Mouse (Mus musculus) left cerebral cortex, postnatal 14 days (tissue): ENCODE measurements around the gene Gm12166. TPM values are rescaled to one million over a fixed set of nuclear protein-coding genes. Genes with fewer than 3 reads are reported as not detected.
"Not testable (repeated sequence)": the region's sequence is repeated elsewhere in the genome, so short reads cannot be mapped to it uniquely, and the experiment has no call there.

Experiments used
- DNase-seq, 2 experiments: peaks; one replicate each; pipeline ENCODE4 v3.0.0; 2021 to 2022; ENCODE audit warnings: low spot score in 2 of 2, mixed read lengths in 1 of 2
- intact Hi-C: fragments of 180-260 bp; cut with DNase I; formaldehyde crosslinking; loops from one replicate; pipeline ENCODE4 v1.15.1; 2025
- total RNA-seq, 2 experiments: library from RNA; stranded (reverse); gene quantifications; 2 replicates each; pipeline ENCODE4 v1.2.3; 2021

Gm12166 gene
- total RNA-seq, 2 experiments from 2014 or later, result 1.8 to 2.6 TPM

GRCm38 (mm10) chr11:46058916-46059315 is 6.8 kb upstream of the Gm12166 start:
- intact Hi-C loops, result loop anchor here (5.0 to 10.0 kb wide), 2 partner anchors 76 to 153 kb away; no protein-coding TSS in a partner anchor
- no peak for DNase-seq

DNA sequence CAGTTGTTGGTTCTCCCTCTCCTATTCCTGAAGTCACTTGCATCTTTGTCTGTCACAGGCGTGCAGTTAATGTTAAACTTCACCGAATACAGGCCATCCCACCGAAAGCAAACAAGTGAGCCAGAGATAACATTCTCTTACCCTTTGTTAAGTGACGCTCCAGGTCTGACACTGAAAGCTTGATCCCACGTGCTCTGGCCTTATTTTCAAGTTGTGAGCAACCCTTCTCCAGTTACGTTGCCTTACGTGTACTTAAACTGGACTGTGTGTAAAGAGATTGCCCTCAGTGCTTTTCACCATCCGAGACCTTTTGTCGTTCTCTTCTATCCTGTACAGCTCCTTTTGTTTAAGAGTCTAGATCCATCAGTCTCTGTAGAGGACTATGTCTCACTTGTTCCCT is 5.9 kb upstream of the Gm12166 start:
- DNase-seq, result no peak

GRCm38 (mm10) chr11:46056770-46057411 is 4.8 kb upstream of the Gm12166 start:
- intact Hi-C loops, result loop anchor here (5.0 to 10.0 kb wide), 2 partner anchors 78 to 155 kb away; no protein-coding TSS in a partner anchor
- DNase-seq, result peak in 1 of 2 experiments; percentile 14

More for the DNA sequence above, 5.9 kb upstream of the Gm12166 start:
- intact Hi-C loops, result loop anchor here (5.0 to 10.0 kb wide), 2 partner anchors 77 to 154 kb away; no protein-coding TSS in a partner anchor

- intact Hi-C loops, result loop anchor here (5.0 to 10.0 kb wide), 2 partner anchors 79 to 156 kb away; no protein-coding TSS in a partner anchor
- DNase-seq, result peak; percentile 49 to 58
Observed at GRCm38 (mm10) chr11:46055896-46056769, 4.0 kb upstream of the Gm12166 start, which contains the start of gene Adam19. TSS of gene Adam19 (plus strand) at chr11:46055992.

- intact Hi-C loops, result loop anchor here (5.0 to 10.0 kb wide), 3 partner anchors 80 to 157 kb away; no protein-coding TSS in a partner anchor
- DNase-seq, result peak in 1 of 2 experiments; percentile 20
Observed at GRCm38 (mm10) chr11:46054911-46055895, 3.1 kb upstream of the Gm12166 start.

GRCm38 (mm10) chr11:46054311-46054710 is 2.2 kb upstream of the Gm12166 start:
- intact Hi-C loops, result loop anchor here (5.0 to 10.0 kb wide), 2 partner anchors 80 to 107 kb away; no protein-coding TSS in a partner anchor
- no peak for DNase-seq

- intact Hi-C loops, result loop anchor here (5.0 to 10.0 kb wide), 2 partner anchors 81 to 106 kb away; no protein-coding TSS in a partner anchor
- not testable (repeated sequence) for DNase-seq
Observed at GRCm38 (mm10) chr11:46053457-46053856, 1.3 kb upstream of the Gm12166 start.

DNA sequence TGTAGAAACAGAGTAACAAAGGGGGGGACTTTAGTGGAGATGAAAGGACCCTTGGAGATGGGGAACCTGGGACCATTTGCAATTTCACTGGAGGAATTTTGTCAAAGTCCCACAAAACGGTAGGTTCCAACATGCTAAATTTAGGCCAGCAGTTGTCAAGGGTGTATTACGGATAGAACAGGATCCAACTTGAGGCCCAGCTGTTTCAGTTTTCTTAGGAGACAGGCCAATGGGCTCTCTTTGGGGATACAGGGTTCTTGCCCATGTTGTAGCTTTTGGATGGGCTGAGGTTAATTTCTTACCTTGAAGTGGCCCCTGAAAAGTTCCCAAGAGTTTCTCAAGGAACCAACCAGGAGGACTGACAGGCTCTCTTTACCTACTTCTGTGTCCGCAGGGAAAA is 4.9 kb downstream of the Gm12166 start:
- intact Hi-C loops, result no loop called here
- no peak for DNase-seq

DNA sequence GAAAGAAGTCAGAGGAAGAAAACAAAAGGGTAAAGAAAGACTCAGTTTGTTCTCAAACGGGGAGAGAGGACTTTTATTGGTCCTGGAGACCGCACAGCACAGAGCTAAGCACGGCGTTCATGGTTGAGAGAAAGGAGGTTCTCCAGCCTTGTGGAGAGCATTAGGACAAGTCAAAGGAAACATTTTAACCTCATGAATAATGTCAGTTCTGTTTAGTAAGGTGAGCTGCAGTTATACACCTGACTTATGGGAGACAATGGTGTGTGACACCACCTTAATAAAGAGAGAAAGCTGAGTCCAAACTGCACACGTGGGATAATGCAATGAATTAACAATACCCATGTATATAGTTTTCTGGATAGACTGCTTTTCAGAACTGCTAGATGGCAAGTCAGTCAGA is 7.3 kb downstream of the Gm12166 start:
- intact Hi-C loops, result no loop called here
- DNase-seq, result no peak

DNA sequence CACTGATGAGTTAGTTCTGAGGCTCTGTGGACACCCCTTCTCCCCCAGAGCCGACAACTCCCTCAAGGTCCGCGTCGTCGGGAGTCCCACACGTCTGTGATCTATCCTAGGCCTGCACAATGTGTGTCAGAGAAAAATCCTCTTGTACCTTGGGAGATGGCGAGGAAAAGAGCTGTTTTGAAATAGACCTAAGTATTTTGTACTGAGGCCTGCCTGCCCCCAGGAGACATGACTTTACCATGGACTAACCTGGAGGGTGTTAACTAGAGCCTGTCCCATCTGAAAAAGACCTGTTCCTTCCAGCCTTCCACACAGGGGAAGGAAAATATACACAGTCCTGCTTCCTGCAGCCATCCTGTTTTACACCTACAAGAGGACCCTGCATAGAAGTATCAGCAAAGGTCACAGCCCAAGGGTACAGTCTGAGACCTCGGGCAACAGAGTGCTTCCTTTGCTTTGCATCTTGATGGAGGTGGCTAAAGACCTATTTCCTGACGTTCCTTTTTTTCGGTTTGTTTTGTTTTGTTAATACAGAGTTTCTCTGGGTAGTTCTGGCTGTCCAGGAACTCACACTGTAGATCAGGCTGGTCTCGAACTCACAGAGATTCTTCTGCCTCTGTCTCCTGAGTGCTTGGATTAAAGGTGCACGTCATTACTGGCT is 10.4 kb downstream of the Gm12166 start:
- intact Hi-C loops, result no loop called here
- no peak for DNase-seq

DNA sequence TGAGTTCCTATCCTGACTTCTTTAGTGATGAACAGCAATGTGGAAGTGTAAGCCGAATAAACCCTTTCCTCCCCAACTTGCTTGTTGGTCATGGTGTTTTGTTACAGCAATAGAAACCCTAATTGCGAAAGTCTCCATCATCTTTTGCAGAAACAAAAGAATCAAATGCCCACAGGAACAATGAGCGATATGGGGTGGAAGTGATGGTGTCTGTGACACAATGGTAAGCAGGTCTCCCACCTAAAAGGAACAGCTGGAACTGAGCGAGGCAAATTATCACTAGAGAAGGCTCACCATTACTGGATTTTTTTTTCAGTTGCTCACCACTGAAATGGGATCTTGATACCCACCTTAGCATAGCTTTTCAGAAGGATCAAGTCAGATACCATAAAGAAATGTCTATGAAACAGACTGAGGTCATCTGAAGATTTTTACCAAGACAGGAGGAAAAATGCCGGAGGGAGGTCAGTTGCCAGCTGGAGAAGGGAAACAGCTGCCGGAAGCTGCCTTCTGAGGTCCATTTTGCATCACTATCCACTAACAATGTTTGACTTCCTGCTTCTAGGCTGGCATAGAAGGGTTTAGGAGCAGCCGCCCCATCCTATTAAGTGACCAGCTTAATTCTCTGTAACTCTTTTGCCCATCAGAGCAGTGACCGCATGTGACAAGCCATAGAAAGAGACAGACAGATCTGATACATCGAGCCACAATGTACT is 11.1 kb downstream of the Gm12166 start:
- no peak for DNase-seq
- intact Hi-C loops, result no loop called here

GRCm38 (mm10) chr11:46039335-46039734 is 12.8 kb downstream of the Gm12166 start:
- DNase-seq, result peak in 1 of 2 experiments; percentile 34
- intact Hi-C loops, result no loop called here

GRCm38 (mm10) chr11:46038901-46039300 is 13.2 kb downstream of the Gm12166 start:
- DNase-seq, result no peak
- intact Hi-C loops, result no loop called here

- no peak for DNase-seq
- intact Hi-C loops, result no loop called here
Observed at GRCm38 (mm10) chr11:46036374-46036773, 15.7 kb downstream of the Gm12166 start.

DNA sequence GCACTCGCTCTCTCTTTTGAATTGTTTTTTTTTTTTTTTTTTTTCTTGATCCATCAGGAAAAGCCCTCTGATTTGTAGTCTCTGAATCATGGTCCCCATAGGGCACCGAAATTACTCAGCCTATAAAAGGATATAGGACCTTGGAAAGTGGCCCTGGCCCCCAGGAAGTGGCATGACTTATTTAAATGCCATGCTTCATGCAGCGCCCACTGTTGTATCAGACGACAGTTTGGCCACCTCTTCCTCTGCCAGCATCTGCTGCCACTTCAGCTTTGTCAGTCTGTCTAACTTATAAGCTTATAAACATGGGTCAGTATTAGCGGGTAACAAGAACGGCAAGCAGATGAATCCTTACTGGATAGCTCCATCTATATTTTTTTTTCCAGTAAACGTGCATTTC is 19.2 kb downstream of the Gm12166 start:
- no peak for DNase-seq
- intact Hi-C loops, result no loop called here

- intact Hi-C loops, result no loop called here
Observed at GRCm38 (mm10) chr11:46031470-46031869, 20.7 kb downstream of the Gm12166 start.

GRCm38 (mm10) chr11:46030026-46030425 is 22.1 kb downstream of the Gm12166 start:
- DNase-seq, result no peak
- intact Hi-C loops, result no loop called here

More at GRCm38 (mm10) chr11:46031470-46031869, 20.7 kb downstream of the Gm12166 start:
- no peak for DNase-seq

DNA sequence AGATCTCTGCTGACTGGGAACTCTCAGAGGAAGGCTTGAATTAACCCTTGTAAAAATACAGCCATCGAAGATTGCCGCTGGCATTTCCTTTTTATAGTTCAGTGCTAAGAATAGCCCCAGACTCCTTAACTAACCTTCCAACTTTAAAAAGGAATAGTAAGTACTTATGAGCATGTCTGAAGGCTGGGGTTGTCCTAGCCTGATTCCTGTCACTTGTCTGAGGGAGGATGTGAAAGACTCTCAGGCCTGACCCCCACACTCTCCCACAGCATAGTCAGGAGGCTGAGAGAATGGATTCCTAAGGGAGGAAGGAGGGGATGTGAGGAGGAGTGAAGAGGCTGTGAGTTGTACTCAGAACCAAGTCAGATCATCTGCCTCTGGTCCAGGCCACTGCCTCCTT is 22.6 kb downstream of the Gm12166 start:
- intact Hi-C loops, result no loop called here
- DNase-seq, result no peak
